Mouse (Mus musculus) mouse embryonic stem cell (cell line): ENCODE measurements at regions not wholly inside any gene's neighbourhood (a gene's known extent, or its start where the extent isn't known, plus 50 kb on each side); places are given as distances from the start of the nearest gene placed in this dataset.

Experiments
- in situ Hi-C, 2 experiments: fragments of 300-500 bp; cut with MboI; formaldehyde crosslinking; loops; 1 replicate in 1 of 2; 3 replicates in 1 of 2; pipeline ENCODE4 v1.14.3; 2019 to 2020; ENCODE audit warnings: low sequenced_read_pairs in 2 of 2, low pct_unique_long_range_greater_than_20kb in 1 of 2, mixed read lengths in 1 of 2; ENCODE audit not compliant: unreplicated experiment in 1 of 2

DNA sequence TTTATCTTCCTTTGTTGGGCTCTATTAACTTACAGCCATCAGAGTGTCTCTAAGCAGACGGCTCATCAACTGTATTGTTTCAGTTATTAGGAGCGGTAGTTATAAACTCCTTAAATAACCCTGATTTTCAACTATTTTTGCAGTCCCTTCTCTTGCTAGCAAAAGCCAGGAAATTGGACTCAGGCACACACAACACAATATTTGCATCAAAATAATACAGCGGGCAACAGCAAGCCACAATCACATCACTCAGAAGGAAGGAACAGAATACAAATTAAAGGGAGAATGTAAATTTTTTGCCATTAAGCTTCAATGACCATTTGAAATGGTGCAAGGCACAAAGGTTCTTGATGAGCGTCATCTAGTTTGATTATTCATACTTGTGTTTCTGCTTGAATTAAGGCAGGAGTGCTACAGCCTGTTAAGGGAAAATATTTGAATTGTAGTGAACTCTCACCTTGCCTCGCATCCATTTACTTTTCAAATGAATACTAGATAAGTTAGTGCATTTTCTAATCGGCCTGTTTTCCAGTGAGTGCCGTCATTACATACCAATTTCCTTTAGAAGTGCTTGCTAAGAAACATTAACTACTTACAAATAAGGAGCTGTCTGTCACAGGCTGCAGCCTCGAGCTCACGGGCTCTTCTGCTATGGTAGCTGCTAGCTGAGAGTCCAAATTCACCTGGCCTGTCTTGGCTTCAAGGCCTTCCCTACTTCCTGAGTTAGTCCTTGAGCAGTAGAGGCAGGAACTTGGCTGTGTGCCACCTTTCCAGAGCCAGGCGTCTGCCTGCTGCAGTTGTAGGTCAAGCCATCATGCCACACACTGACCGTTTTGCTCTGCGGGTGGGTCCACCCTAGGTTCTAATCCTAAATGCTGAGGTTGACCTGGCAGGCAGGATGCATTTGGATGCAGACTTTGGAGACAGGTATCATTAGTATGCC is 91.1 kb upstream of the Kiz start:
- in situ Hi-C loops = no loop called here

DNA sequence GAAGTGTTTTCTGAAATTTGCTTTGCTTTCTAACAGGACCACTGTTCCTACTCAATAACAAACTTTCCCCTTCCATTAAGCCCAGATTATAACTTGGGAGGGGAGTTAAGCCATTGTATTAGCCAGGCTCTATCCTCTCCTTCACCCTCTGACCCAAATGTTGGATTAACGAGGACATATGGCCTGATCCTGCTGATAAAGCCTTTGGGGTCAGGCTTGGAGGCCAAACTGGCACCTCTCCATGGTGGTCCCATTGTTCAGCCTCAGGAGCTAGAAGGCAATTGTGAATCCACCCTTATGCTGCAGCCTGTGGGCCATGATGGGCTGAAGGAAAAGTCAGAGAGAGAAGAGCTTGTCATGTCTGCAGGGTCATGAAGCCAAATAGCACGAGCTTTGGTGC is 80.8 kb upstream of the Kiz start:
- in situ Hi-C loops = no loop called here

DNA sequence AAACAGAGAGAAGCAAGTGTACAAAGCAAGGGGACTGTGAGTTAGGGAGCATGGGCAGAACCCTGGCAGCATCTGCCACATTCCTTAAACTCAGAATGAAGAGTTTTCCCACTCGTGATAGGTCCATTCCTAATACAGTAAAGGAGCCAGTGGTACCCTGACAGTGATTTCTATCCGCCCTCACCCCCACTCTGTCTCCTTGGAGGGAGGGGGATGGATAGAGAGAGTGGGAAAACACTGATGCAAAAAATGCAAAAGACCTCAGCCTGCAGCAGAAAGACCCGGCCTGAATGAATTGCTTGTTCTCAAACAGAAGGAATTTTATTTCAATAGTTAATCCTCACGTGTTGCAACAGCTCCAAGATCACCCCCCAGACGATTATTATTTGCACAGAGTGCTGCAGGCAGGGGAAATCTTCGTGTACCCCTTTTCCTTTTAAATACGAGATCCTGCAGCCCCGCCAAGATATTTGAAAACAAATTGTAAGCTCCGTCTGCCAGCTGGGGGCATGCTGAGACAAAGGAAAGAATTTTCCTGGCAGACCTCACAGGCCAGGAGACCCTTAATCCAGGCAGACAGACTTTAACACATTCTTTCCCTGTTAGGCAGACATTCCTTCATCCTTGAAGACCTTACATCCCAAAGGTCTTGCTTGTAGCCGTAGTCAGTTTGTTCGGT is 68.4 kb upstream of the Kiz start:
- in situ Hi-C loops = no loop called here

DNA sequence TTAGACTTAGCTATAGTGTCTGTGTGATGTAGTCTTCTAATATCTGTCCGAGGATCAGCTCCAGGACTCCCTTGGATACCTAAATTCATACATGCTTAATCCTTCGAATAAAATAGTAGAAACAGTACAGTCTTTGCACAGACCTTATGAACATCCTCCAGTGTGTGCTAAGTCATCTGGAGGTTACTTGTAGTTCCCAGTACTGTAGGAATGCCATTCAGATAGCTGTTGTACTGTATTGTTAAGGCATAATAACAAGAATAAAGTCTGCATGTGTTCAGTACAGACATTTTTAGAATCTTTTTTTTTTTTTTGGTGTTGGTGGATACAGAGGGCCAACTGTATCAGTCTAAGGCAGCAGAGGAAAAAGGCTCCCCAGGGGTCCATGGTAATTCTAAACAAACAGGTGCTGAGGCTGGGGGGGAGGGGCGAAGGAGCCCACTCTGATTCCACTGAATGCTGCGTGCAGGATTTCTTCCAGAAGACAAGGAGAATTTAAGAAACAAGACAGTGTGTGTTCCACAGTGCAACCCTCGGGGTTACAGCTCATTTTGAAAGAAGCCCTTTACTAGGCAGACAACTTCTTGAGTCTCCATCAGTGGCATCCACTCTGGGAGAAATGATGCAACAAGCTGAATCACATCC is 67.7 kb upstream of the Kiz start:
- in situ Hi-C loops = no loop called here

DNA sequence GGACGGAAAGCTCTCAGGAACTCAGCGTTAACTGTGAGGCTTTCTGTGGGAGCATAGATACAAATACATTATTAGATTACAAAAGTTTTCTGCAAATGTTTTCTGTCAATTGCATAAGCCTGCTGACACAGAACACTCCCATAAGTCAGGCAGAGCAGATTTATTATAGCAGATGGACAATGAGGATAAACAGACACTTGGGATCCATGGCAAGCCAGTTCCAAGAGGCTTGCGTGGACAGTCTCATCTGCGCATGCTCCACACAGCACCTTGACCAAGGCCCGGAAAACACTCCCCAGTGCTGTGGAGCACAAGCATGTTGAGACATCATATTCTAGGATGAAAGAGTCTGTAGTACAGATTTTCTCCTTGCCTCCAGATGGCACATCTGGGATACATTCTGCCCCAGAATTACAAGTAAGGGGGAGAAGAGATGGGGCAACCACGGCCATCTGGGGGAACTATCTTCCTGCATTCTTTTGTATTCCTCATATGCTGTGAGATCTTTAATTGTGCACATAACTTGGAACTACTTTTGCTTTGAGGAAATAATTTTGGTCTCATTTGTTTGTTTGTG is 62.7 kb upstream of the Kiz start:
- in situ Hi-C loops = no loop called here

DNA sequence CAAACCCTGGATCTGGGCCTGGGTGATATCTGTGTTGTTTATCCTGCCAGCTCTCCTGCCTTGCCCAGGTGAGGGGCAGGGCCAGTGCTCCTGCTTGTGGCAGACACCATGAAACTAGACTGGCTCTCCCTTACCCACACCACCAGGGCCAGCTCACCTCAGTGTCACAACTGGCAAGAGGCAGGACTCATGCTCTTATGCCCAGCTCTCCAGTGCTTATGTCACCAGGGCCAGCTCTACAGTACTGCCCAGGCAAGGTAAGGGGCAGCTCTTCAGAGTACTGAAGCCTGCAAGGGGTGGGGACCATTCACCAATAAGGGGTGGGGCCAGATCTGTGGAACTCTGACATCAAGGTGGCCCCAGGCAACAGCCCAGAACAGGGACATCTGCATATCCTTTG is 52.7 kb upstream of the Kiz start:
- in situ Hi-C loops = no loop called here
